Mouse (Mus musculus) forebrain, embryonic 14.5 days (tissue): ENCODE results near the gene Rhob. TPM values are rescaled to one million over a fixed set of nuclear protein-coding genes. Genes with fewer than 3 reads are reported as not detected.

ENCODE experiments used
- ATAC-seq: fragments of 200-750 bp; cut with Nextera tagmentation; 2 replicates; pipeline ENCODE4 v1.8.0; 2017; ENCODE audit warnings: mild to moderate bottlenecking, moderate library complexity
- DNase-seq: peaks from one replicate; pipeline ENCODE4 v3.0.0-alpha.2; 2015; ENCODE audit warnings: low spot score
- H3K27ac ChIP-seq: fragments of 300-500 bp; sonication (generic); 2 replicates; pipeline ENCODE4 v1.5.1; 2014; ENCODE audit warnings: low read depth, mild to moderate bottlenecking, control low read depth, low read length, moderate library complexity
- H3K27me3 ChIP-seq: fragments of 300-500 bp; sonication (generic); replicated peaks from 2 replicates; pipeline ENCODE4 v1.6.1; 2014; ENCODE audit warnings: low read length, control low read depth, mixed read lengths; ENCODE audit not compliant: control insufficient read depth, insufficient read depth
- H3K36me3 ChIP-seq: fragments of 300-500 bp; sonication (generic); 2 replicates; pipeline ENCODE4 v1.6.1; 2014; ENCODE audit warnings: low read length, control low read depth; ENCODE audit not compliant: control insufficient read depth, insufficient read depth
- H3K4me1 ChIP-seq: fragments of 300-500 bp; sonication (generic); 2 replicates; pipeline ENCODE4 v1.6.1; 2014; ENCODE audit warnings: antibody characterized with exemption, low read length, control low read depth; ENCODE audit not compliant: control insufficient read depth, insufficient read depth
- H3K4me2 ChIP-seq: fragments of 300-500 bp; sonication (generic); 2 replicates; pipeline ENCODE4 v1.6.1; 2014; ENCODE audit warnings: mild to moderate bottlenecking, control low read depth, low read length
- H3K4me3 ChIP-seq: fragments of 300-500 bp; sonication (generic); 2 replicates; pipeline ENCODE4 v1.5.1; 2014; ENCODE audit warnings: low read depth, low read length, control low read depth
- H3K9ac ChIP-seq: fragments of 300-500 bp; sonication (generic); 2 replicates; pipeline ENCODE4 v1.6.1; 2014; ENCODE audit warnings: mild to moderate bottlenecking, low read length, control low read depth, moderate library complexity
- H3K9me3 ChIP-seq: fragments of 300-500 bp; sonication (generic); replicated peaks from 2 replicates; pipeline ENCODE4 v1.6.1; 2016; ENCODE audit warnings: low read length, control low read depth, mixed read lengths; ENCODE audit not compliant: control insufficient read depth
- WGBS: fragments of 180-500 bp; shearing (Covaris S2); extraction: QIAGEN DNeasy Blood & Tissue Kit; methylation state at CpG from one replicate; pipeline ENCODE4 v1.1.7; 2014; 5-methylcytosine and 5-hydroxymethylcytosine counted together
- polyA plus RNA-seq: library from polyadenylated mRNA; unstranded; fragments of >200 nt; fragmentation: Nextera tagmentation; extraction: Ambion mirVana; gene quantifications from 2 replicates; pipeline ENCODE4 v1.2.1, GENCODE M21; 2014

Rhob gene
- polyA plus RNA-seq, result 74.4 and 94.6 TPM in 2 replicates

GRCm38 (mm10) chr12:8499871-8500596, at the start of gene Rhob:
Gene Rhob, minus strand, starts transcription at chr12:8500009.
- peaks cover 33% of the 10 kb centered on the region for H3K4me1 ChIP-seq
- ATAC-seq (peak; percentile 96), DNase-seq (peak; percentile 99)
- WGBS, result under 1% methylated on average over 54 of the region's 56 CpGs
- peak within 1 kb of the TSS; percentile 100 for H3K27ac ChIP-seq
- H3K27me3 ChIP-seq, result no peaks in the 10 kb centered on the region
- H3K4me2 ChIP-seq, result peak within 1 kb of the TSS; percentile 89
- no peaks in the 10 kb centered on the region for H3K36me3 ChIP-seq
- H3K9me3 ChIP-seq, result no peaks in the 10 kb centered on the region
- peak within 1 kb of the TSS; percentile 99 for H3K9ac ChIP-seq
- H3K4me3 ChIP-seq, result peak within 1 kb of the TSS; percentile 84

- no peak overlapping the region for H3K4me2 ChIP-seq
- 22% methylated on average over 11 of the region's 11 CpGs for WGBS
- no peaks in the 10 kb centered on the region for H3K27me3 ChIP-seq
- H3K36me3 ChIP-seq, result no peaks in the 10 kb centered on the region
- no peak overlapping the region for H3K9ac ChIP-seq
- no peak overlapping the region for H3K4me3 ChIP-seq
- H3K4me1 ChIP-seq, result no peaks in the 10 kb centered on the region
- peak; percentile 80 for DNase-seq
- ATAC-seq, result peak; percentile 73
- no peak overlapping the region for H3K27ac ChIP-seq
- H3K9me3 ChIP-seq, result no peaks in the 10 kb centered on the region
Measured at GRCm38 (mm10) chr12:8547357-8547756, 47.5 kb upstream of the Rhob start.

- no peak overlapping the region for H3K9ac ChIP-seq
Measured at GRCm38 (mm10) chr12:8546801-8547200, 47.0 kb upstream of the Rhob start.

DNA sequence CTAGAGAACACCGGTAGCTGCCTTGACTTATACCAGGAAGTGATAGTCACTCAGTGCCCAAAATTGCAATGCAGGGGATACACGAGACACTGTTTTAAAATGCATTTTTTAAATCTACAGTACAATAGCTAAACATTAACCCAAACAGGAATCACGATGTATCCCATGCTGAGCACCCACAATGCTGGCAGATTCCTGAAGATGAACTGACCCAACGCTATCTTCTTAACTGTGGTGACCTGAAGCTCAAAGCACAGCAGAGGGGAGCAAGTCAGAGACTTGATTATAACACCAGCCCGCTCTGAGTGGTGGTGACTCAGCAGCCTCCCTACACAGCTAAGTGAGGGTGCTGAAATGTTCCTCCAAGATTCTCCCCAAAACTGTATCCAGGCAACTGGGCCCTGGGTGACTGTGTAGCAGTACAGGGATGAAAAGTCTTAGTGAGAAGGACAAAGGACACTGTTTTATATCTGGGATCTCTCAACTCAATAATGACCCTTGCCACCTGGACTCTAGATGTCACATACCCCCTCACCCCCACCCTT, 45.3 kb upstream of the Rhob start:
- no peak for DNase-seq
- WGBS, result 89% methylated on average over 5 of the region's 5 CpGs
- no peak for ATAC-seq
- Histone ChIP-seq H3K27me3 (no peaks in the 10 kb centered on the region), H3K9ac (no peak overlapping the region), H3K4me1 (no peaks in the 10 kb centered on the region), H3K4me2 (no peak overlapping the region), H3K9me3 (no peaks in the 10 kb centered on the region), H3K36me3 (no peaks in the 10 kb centered on the region), H3K27ac (no peak overlapping the region), H3K4me3 (no peak overlapping the region)

More at GRCm38 (mm10) chr12:8546801-8547200, 47.0 kb upstream of the Rhob start:
- no peaks in the 10 kb centered on the region for H3K4me1 ChIP-seq
- no peak for ATAC-seq
- no peak overlapping the region for H3K27ac ChIP-seq
- H3K9me3 ChIP-seq, result no peaks in the 10 kb centered on the region
- no peaks in the 10 kb centered on the region for H3K27me3 ChIP-seq
- WGBS, result 90% methylated on average over 6 of the region's 6 CpGs
- H3K4me2 ChIP-seq, result no peak overlapping the region
- DNase-seq, result no peak
- no peak overlapping the region for H3K4me3 ChIP-seq
- no peaks in the 10 kb centered on the region for H3K36me3 ChIP-seq

DNA sequence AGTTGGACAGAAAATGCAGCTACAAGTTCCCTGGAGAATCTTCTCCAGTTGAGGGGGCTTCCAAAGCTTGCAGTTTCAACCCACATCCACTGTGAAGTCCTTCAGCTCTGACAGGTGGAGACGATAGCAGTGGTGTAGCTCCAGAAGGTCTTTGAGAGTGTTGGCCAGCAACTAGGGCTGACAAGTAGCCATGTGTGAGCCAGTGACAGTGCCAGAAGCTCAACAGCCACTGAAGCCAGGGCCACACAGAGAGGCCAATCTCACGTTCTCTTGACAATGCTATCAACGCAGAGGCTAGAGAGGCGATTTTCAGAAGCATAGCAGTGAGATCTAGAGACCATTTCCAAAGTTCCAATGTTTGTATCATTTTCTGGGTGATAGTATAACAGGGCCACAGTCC, 42.6 kb upstream of the Rhob start:
- DNase-seq, result no peak
- ATAC-seq, result no peak
- WGBS, result 86% methylated on average over 4 of the region's 4 CpGs
- H3K9me3 ChIP-seq, result no peaks in the 10 kb centered on the region
- no peaks in the 10 kb centered on the region for H3K27me3 ChIP-seq
- H3K4me2 ChIP-seq, result no peak overlapping the region
- H3K4me1 ChIP-seq, result no peaks in the 10 kb centered on the region
- no peak overlapping the region for H3K27ac ChIP-seq
- H3K4me3 ChIP-seq, result no peak overlapping the region
- no peaks in the 10 kb centered on the region for H3K36me3 ChIP-seq
- H3K9ac ChIP-seq, result no peak overlapping the region

- H3K9ac ChIP-seq, result no peak overlapping the region
- 87% methylated on average over 13 of the region's 13 CpGs for WGBS
- H3K27ac ChIP-seq, result no peak overlapping the region
- no peaks in the 10 kb centered on the region for H3K9me3 ChIP-seq
- no peaks in the 10 kb centered on the region for H3K4me1 ChIP-seq
- H3K4me2 ChIP-seq, result no peak overlapping the region
- no peak for ATAC-seq
- H3K4me3 ChIP-seq, result no peak overlapping the region
- H3K36me3 ChIP-seq, result no peaks in the 10 kb centered on the region
- no peaks in the 10 kb centered on the region for H3K27me3 ChIP-seq
- no peak for DNase-seq
Measured at GRCm38 (mm10) chr12:8539471-8539870, 39.7 kb upstream of the Rhob start.

- no peak overlapping the region for H3K4me2 ChIP-seq
Measured at GRCm38 (mm10) chr12:8537291-8537690, 37.5 kb upstream of the Rhob start.

DNA sequence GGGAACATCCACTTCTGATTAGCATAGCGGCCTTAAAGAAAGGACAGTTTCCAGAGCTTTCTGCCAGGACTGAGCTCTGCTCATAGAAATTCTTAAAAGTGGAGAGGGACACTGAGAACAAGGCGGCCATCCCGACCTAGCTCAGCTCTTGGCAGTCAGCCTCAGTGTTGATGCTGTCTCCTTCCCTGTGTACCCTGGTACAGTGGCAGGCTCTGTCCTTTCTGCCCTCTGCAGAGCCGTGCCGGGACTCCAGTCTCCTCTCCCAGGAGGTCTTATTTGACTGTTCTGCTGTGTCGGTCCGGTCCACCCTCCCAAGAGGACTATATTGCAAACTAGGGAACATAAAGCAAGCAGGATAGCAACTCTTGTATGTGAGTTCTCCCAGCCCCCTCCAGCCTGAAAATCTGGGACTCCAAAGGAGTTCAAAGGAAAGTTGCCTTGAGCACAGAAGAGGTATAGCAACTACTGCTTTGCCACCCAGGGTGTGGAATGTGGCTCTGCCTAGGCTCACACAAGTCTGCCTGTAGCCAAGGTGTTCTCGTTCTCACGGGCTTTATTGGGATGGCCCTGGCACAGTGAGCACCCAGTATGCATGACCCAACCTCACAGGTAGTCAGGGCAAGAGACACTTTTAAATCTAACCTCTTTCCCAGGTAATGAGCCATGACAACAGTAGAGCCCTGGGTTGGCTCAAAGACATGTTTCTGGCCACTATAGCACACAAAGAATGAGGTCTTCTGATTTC, 36.6 kb upstream of the Rhob start:
- Histone ChIP-seq H3K4me3 (no peak overlapping the region), H3K9ac (no peak overlapping the region), H3K36me3 (no peaks in the 10 kb centered on the region), H3K27me3 (no peaks in the 10 kb centered on the region), H3K9me3 (no peaks in the 10 kb centered on the region), H3K27ac (no peak overlapping the region), H3K4me2 (no peak overlapping the region), H3K4me1 (no peaks in the 10 kb centered on the region)
- DNase-seq, result no peak
- no peak for ATAC-seq
- WGBS, result 77% methylated on average over 9 of the region's 9 CpGs

More at GRCm38 (mm10) chr12:8537291-8537690, 37.5 kb upstream of the Rhob start:
- no peaks in the 10 kb centered on the region for H3K27me3 ChIP-seq
- no peak overlapping the region for H3K27ac ChIP-seq
- no peak overlapping the region for H3K4me3 ChIP-seq
- H3K36me3 ChIP-seq, result no peaks in the 10 kb centered on the region
- no peak for DNase-seq
- H3K9ac ChIP-seq, result no peak overlapping the region
- no peaks in the 10 kb centered on the region for H3K9me3 ChIP-seq
- no peaks in the 10 kb centered on the region for H3K4me1 ChIP-seq
- ATAC-seq, result no peak
- WGBS, result 90% methylated on average over 5 of the region's 5 CpGs

- no peak overlapping the region for H3K27ac ChIP-seq
- no peak overlapping the region for H3K4me2 ChIP-seq
- no peak overlapping the region for H3K4me3 ChIP-seq
- 85% methylated on average over 7 of the region's 7 CpGs for WGBS
- ATAC-seq, result no peak
- DNase-seq, result no peak
- H3K9me3 ChIP-seq, result no peaks in the 10 kb centered on the region
- H3K27me3 ChIP-seq, result no peaks in the 10 kb centered on the region
- H3K4me1 ChIP-seq, result no peaks in the 10 kb centered on the region
- no peaks in the 10 kb centered on the region for H3K36me3 ChIP-seq
- H3K9ac ChIP-seq, result no peak overlapping the region
Measured at GRCm38 (mm10) chr12:8535596-8535995, 35.8 kb upstream of the Rhob start.
